21 mouse cellular contexts compared by ENCODE assay signal in genomic region chr2:143948416-143948815, GRCm38 (mm10). TPM values are rescaled to one million over a fixed set of nuclear protein-coding genes. Genes with fewer than 3 reads are reported as not detected.
DNase-seq lines count a peak whose midpoint lies in the region; ATAC-seq and TF ChIP-seq lines count a peak whose summit lies in the region.
"Had no signal": no experiment of that assay in that cellular context is flagged by ENCODE, and none has a peak within 500 bp of the region (broad histone marks: within the 10 kb centered on the region; RNA-seq: fewer than 3 reads in every experiment).

No protein-coding gene starts in this region.

- peaks cover 66% of the 10 kb centered on the region for H3K36me3 ChIP-seq in kidney, postnatal 0 days (ENCODE audit: insufficient read depth, low read length)
- peaks cover 100% of the 10 kb centered on the region for H3K36me3 ChIP-seq in heart, embryonic 13.5 days
- peaks cover 94% of the 10 kb centered on the region for H3K36me3 ChIP-seq in liver, postnatal 0 days (replicated peaks; ENCODE audit: insufficient read depth, low read length)

- peak; percentile 73 for DNase-seq in kidney, postnatal 0 days (ENCODE audit: low spot score)
- DNase-seq in kidney, adult 9 months, result no peak
- DNase-seq in heart, postnatal 36 days, result peak; percentile 23 to 33
- no peak for DNase-seq in left cerebral cortex, adult 9 months (ENCODE audit: low spot score in 2 of 2)
- DNase-seq in lung, postnatal 14 days, result no peak
- no peak for DNase-seq in liver, postnatal 0 days
- DNase-seq: adrenal gland, postnatal 10 days; cerebellum, adult 9-11 months; kidney, adult 11 months; liver, embryonic 13.5 days; retina, postnatal 1 day; right cerebral cortex, postnatal 4 days had no signal

- H3K4me1 ChIP-seq in kidney, postnatal 0 days (replicated peaks; ENCODE audit: insufficient read depth, low read length), result no peaks in the 10 kb centered on the region
- peaks cover 68% of the 10 kb centered on the region for H3K4me1 ChIP-seq in heart, embryonic 13.5 days
- H3K4me1 ChIP-seq in liver, postnatal 0 days (ENCODE audit: insufficient read depth), result no peaks in the 10 kb centered on the region
- H3K4me1 ChIP-seq: forebrain, embryonic 15.5 days; limb, embryonic 13.5 days; lung, embryonic 15.5 days; midbrain, embryonic 10.5 days had no signal

- H3K27me3 ChIP-seq in kidney, postnatal 0 days (ENCODE audit: insufficient read depth, low read length), result no peaks in the 10 kb centered on the region
- H3K27me3 ChIP-seq in heart, embryonic 13.5 days (replicated peaks), result no peaks in the 10 kb centered on the region
- H3K27me3 ChIP-seq in liver, postnatal 0 days (ENCODE audit: insufficient read depth, low read length), result no peaks in the 10 kb centered on the region
- H3K27me3 ChIP-seq: forebrain, embryonic 15.5 days; limb, embryonic 13.5 days; liver, embryonic 13.5 days; lung, embryonic 15.5 days; Patski had no signal

- no peak overlapping the region for H3K27ac ChIP-seq in kidney, postnatal 0 days
- H3K27ac ChIP-seq in heart, embryonic 13.5 days (replicated peaks), result peak overlapping the region; percentile 82
- H3K27ac ChIP-seq in liver, postnatal 0 days (ENCODE audit: low read depth), result no peak overlapping the region
- H3K27ac ChIP-seq: forebrain, embryonic 15.5 days; hindbrain, embryonic 14.5 days; liver, embryonic 13.5 days; lung, embryonic 15.5 days; macrophage; midbrain, embryonic 10.5 days; stomach, postnatal 0 days had no signal

- no peak overlapping the region for H3K4me3 ChIP-seq in kidney, postnatal 0 days (replicated peaks; ENCODE audit: low read depth, low read length)
- H3K4me3 ChIP-seq in heart, embryonic 13.5 days, result no peak overlapping the region
- H3K4me3 ChIP-seq in liver, postnatal 0 days (ENCODE audit: low read depth, low read length), result no peak overlapping the region
- H3K4me3 ChIP-seq: forebrain, embryonic 15.5 days; limb, embryonic 13.5 days; liver, embryonic 13.5 days; lung, embryonic 15.5 days; midbrain, embryonic 10.5 days had no signal

- ATAC-seq in kidney, postnatal 0 days (replicated peaks; ENCODE audit: low FRiP score, low read depth), result peak; percentile 55; the same call in 1 of the 2 replicates
- no peak for ATAC-seq in heart, embryonic 13.5 days (ENCODE audit: extremely low read depth, insufficient number of reproducible peaks, low FRiP score, low TSS enrichment)
- no peak for ATAC-seq in liver, postnatal 0 days
- ATAC-seq: forebrain, embryonic 15.5 days; Patski had no signal

- intact Hi-C loops in heart, postnatal 36 days (cut with DNase I), result no loop called here

- H3K4me2 ChIP-seq in kidney, postnatal 0 days (ENCODE audit: low read length), result no peak overlapping the region
- no peak overlapping the region for H3K4me2 ChIP-seq in heart, embryonic 13.5 days
- no peak overlapping the region for H3K4me2 ChIP-seq in liver, postnatal 0 days (ENCODE audit: low read depth, low read length)
- H3K4me2 ChIP-seq: forebrain, embryonic 15.5 days; hindbrain, embryonic 14.5 days; limb, embryonic 13.5 days; liver, embryonic 13.5 days; lung, embryonic 15.5 days had no signal

- no peak for TF ChIP-seq CTCF in kidney, postnatal 0 days (IDR thresholded peaks at IDR 0.05; ENCODE audit: low read depth)
- TF ChIP-seq CTCF in liver, postnatal 0 days (IDR thresholded peaks at IDR 0.05; ENCODE audit: low read depth), result no peak

- 57% methylated on average over 4 of the region's 4 CpGs for WGBS in kidney, postnatal 0 days
- WGBS in heart, embryonic 13.5 days, result 39% methylated on average over 4 of the region's 4 CpGs
- 81% methylated on average over 4 of the region's 4 CpGs for WGBS in liver, postnatal 0 days (ENCODE audit: insufficient replicate concordance)

- no peak for TF ChIP-seq EP300 in liver, postnatal 0 days (IDR thresholded peaks at IDR 0.05; ENCODE audit: low read depth)

- no peak overlapping the region for H3K9ac ChIP-seq in kidney, postnatal 0 days (ENCODE audit: low read depth, low read length)
- H3K9ac ChIP-seq in heart, embryonic 13.5 days, result no peak overlapping the region
- no peak overlapping the region for H3K9ac ChIP-seq in liver, postnatal 0 days (replicated peaks)
- H3K9ac ChIP-seq: forebrain, embryonic 15.5 days; hindbrain, embryonic 14.5 days; limb, embryonic 13.5 days; liver, embryonic 13.5 days; lung, embryonic 15.5 days had no signal

- H3K9me3 ChIP-seq in kidney, postnatal 0 days (replicated peaks; ENCODE audit: low read length), result no peaks in the 10 kb centered on the region
- H3K9me3 ChIP-seq in heart, embryonic 13.5 days, result no peaks in the 10 kb centered on the region
- H3K9me3 ChIP-seq in liver, postnatal 0 days (ENCODE audit: low read length), result no peaks in the 10 kb centered on the region
- H3K9me3 ChIP-seq: forebrain, embryonic 15.5 days; limb, embryonic 13.5 days; liver, embryonic 13.5 days; lung, embryonic 15.5 days; midbrain, embryonic 10.5 days had no signal

RNA-seq across cellular contexts. Expression of gene Dstn, which starts 33.3 kb away (rescaled TPM):
- polyA plus RNA-seq in kidney, postnatal 0 days (2015; fragmentation: Nextera tagmentation; extraction: Ambion mirVana), result 513 and 555 TPM in 2 replicates
- polyA plus RNA-seq in heart, embryonic 13.5 days (2015; fragmentation: Nextera tagmentation; extraction: Ambion mirVana), result 860 and 905 TPM in 2 replicates
- 100 to 1,000 TPM; 196 to 202 TPM for total RNA-seq in heart, postnatal 36 days (2021)
- polyA plus RNA-seq in liver, postnatal 0 days (2015; fragmentation: Nextera tagmentation; extraction: Ambion mirVana), result 155 and 160 TPM in 2 replicates

Comparison
In these comparisons a context has a peak if more than half of its experiments do, and no peak if none do; other contexts are left out.
1. DNase-seq: peak in kidney, postnatal 0 days (single experiment) and heart, postnatal 36 days (2 of 2); none in kidney, adult 9 months (single experiment), left cerebral cortex, adult 9 months (0 of 2), lung, postnatal 14 days (single experiment) and liver, postnatal 0 days (single experiment).